Mouse (Mus musculus) right cerebral cortex, postnatal 14 days (tissue): ENCODE results near the gene Phf14.
"Not testable (repeated sequence)": the region's sequence is repeated elsewhere in the genome, so short reads cannot be mapped to it uniquely, and the experiment has no call there.

Experiments used
- DNase-seq: peaks from one replicate; pipeline ENCODE4 v3.0.0; 2022

The Phf14 gene

DNA sequence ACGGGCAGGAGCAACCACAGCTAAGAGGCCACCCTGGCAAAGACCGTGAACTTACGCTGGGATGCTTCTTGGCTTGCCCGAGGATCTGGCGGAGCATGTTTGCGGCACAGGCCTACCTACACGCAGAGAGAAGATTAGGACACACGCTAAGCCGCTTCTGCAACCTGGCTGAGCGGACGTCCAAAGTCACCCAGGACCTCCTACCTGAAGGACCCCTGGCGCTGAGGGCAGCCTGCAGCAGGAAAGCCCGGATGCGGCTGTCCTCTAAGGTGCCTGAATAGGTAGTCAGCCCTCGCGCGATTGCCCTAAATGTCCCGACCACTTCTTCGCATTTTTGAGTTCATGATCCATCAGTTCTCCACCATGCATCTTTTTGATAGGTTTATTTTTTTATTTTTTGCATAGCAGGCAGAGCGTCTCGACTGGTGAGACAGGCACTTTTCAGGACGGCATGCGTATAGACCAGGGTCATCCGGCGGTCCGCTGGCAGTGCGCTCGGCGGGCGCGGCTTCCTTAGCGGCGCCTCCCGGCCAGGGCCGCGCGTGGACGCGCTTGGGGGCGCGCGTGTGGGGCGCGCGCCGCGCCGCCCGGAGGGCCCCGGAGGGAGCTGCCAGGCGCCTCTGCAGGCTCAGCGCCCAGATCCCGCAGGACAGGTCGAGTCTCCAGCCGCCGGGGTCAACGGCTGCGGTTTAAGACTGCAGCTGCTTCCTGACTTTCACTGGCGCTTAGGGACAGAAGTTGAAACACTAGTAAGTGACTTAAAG is at the start of gene Phf14, which contains the start of gene Ndufa4:
Gene Phf14, plus strand, starts transcription at position 541 of the 764 bp plus-strand sequence.
Gene Ndufa4, minus strand, starts transcription at position 229 of the 764 bp plus-strand sequence.
- DNase-seq, result peak; percentile 86

DNA sequence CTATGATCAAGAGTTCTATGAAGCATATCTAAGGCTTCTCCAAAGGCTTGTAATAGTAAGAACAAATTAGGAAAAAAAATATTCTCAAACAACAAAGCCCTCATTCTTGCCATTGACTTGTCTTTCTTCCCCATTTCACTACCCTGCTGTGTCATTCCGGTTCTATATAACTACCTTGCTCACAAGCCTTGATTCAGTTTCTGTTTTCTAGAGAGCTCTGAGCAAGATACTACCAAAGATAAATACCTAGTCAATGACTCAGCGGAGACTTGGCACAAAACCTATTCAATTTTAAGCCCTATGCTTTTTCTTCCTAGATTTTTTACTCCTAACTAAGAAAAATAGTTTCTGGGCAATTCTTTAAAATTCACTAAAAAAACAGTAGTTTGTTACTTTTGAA is 32.2 kb upstream of the Phf14 start:
- not testable (repeated sequence) for DNase-seq

DNA sequence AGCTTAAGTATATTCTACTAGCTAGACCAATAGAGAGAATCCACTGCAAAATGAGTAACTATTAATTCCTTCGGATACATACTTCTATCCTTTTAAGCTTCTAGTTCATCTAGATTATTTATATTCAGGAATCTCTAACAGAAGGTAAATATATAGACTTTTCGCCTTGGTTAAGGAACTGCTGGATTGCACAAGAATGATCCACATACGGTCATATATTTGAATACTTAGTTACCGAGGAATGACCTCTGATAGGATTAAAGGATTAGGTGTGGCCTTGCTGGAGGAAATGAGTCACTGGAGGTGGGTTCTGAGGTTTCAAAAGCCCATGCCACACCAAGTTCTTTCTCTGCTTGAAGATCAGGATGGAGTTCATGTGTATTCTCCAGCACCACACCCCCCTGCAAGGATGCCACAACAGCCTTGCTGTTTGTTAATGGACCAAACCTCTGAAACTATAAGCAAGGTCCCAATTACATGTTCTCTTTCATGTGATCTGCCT is 6.7 kb upstream of the Phf14 start:
- no peak for DNase-seq

DNA sequence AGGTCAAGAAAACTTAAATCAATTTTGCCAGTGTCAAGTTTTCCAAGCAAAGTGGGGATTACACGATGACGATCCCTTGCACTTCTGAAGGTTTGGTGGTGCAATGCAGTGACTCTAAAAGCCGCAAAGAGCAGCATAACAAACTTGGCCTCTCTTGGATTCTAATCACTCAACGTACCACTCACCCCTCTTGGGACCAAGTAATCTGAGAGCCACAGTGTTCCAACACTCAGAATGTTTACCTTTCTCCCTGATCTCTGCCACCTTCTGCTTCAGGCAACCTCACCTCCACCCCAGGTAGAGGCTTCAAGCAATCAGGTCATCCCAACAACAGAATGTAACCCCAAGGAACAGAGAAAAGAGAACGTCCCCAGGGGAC is 730 bp upstream of the Phf14 start:
- DNase-seq, result no peak

DNA sequence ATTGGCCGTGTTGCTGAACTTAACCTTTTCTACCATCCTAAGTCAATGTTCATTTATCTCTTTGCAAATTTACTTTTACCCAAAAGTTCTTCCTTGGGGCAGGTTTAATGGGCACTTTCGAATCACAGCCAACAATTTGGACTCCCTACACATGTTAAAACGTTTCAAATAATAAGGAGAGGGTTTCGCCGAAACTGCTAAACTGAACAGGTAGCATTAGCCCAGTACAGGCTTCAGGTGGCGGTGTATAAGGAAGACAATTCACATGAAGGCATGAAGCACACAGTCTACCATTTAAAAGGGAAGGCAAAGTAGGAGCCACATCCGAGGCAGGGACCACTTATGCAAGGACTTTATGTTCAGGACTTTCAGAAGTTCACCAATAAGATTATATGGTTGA is 561 bp downstream of the Phf14 start:
- no peak for DNase-seq

DNA sequence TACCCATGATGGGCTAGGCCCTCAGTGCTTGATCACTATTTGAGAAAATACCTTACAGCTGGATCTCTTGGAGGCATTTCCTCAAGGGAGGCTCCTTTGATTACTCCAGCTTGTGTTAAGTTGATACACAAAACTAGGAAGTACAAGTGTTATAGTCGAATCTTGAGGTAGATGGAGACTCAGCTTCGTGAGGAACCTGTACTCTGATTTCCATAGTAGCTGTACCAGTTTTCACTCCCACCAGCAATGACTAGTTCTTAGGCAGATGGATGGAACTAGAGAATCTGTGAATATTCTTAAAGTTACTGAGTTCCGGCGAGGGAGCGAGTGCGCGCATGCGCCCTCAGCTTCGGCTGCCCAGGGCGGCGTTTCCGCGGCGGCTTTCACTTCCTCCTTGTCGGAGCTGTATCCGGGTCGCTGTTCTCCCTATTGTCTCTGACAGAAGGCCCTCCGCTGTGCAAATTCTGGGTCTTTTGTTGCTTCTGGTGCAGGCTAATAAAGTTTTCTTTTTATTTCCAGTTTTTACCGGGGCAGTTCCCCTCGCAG is 18.0 kb downstream of the Phf14 start:
- peak; percentile 91 for DNase-seq

DNA sequence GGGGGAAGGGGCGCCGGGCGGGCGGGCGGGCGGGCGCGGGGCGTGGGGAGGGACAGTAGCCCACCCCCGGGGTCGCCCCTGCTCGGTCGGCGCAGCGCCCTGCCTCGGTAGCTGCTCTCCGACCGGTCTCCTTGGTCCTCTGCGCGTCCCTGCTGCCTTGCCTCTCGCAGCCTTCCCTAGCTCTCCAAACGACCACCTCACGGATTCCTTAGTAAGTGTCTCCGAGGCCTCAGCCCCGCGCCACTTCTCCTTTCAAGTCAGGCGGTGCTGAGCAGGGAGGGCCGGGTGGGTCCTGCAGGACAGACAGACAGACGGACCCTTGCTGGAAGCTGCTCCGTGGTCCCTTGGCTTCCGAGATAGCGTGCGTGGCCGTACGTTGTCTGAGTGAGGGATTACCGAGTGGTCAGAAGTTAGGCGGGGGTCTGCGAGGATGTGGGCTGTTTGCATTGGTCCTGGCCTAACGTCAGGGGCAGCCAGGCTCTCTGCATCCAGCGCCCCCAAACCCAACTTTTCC is 18.5 kb downstream of the Phf14 start:
- DNase-seq, result peak; percentile 48

DNA sequence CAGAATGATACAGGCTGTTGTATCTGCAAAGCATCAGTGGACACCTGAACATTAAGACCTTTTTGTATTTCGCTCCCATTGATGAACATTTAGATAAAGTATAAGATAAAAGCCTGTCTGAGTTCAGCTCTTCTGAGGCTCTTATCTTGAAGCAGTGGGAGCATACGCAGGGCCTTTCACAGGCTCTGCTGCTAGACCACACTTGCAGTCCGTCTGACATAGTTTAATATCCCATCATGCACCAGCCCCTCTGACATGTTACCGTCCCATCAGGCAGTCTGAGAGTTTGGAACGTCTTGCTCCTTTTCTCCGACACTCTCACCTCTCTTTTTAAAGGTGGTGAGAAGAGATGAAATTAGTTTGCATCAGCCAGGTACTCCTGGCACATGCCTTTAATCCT is 19.9 kb downstream of the Phf14 start:
- DNase-seq, result no peak

DNA sequence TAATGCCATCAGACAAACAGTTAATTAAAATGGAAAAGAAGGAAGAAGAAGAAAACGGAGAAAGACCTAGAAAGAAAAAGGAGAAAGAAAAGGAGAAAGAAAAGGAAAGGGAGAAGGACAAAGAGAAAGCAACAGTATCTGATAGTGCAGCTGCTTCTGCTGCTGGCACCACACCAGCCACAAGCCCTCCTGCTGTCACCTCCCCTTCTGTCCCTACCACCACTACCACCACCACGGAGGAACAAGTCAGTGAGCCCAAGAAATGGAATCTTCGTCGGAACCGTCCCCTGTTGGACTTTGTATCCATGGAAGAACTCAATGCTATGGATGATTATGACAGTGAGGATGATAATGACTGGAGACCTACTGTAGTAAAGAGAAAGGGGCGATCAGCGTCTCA is 25.8 kb downstream of the Phf14 start:
- DNase-seq, result no peak

DNA sequence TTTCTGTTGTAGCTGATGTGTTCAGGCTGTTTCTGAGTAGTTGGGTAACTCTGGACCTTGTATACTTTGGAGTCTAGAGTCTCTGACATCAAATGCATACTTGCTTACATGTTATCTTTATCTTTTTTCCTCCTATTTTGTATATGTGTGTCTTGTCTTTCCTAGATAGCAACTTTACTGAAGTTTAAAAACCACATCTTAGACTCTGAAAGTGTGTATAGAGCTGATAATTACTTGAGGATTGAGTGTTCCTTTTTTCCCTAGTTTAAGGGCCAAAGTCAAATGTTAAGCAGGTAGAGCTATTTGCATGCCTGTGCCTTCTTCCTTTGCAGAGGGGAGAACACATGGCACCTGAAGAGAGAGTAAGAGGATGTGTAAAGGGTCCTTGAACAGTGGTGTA is 33.3 kb downstream of the Phf14 start:
- DNase-seq, result no peak

DNA sequence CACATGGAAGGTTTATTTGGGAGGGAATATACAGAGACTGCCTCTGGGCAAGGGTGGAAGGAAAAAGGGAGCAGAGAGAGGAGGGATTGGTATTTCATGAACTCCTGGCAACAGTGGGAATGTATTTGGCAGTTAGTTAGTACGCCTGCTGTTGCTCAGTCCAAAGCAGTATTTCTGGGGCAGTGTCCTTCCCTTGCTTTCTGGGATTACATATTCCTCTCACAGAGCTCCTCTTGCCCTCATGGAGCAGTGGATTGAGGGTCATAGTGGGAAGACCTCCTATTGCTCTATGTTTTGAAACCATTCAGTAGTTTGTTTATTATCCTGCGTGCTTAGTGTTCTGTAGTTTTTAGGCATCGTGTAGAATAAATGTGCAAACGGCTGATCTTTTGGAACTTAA is 34.5 kb downstream of the Phf14 start:
- DNase-seq, result no peak

DNA sequence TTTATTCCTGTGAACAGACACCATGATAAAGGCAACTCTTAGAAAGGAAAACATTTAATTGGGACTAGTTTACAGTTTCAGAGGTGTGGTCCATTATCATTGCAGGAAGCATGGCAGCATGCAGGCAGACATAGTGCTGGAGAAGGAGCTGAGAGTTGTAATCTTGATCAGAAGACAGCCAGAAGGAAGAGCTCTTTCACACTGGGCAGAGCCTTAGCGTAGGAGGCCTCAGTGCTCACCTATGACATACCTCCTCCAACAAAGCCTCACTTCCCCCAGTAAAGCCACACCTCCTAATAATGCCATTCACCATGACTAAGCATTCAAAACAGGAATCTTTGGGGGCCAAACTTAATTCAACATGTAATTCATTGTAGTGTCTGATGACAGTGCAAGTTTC is 40.5 kb downstream of the Phf14 start:
- no peak for DNase-seq

DNA sequence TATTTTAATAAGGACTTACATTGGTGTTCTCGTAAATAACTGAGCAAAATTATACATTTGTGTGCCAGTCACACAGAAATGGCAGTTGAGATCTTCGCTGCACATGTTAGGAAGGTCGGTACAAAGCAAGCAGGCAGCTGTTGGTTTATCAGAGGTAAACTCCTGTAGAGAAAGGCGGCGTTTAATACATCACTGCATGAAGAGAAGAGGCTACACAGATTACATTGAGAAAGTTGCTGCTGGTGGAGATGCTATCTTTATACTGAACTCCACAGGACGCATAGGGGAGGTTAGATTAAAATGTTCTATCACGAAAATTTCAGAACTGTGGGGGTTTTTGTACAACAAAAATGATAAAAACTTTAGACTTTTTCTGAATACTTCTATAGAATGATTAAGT is 52.6 kb downstream of the Phf14 start:
- DNase-seq, result no peak

DNA sequence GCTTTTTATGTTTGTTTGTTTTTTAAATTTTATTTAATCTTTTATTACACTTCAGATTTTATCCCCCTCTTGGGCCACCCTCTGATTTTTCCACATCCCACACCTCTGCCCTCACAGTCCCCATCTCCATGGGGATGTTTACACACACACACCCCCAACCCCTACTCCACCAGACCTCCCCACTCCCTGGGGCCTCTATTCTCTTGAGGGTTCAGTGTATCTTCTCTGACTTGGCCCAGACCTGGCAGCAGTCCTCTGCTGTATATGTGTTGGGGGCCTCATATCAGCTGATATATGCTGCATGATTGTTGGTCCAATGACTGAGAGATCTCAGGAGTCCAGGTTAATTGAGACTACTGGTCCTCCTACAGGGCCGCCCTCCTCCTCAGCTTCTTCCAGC is 86.2 kb downstream of the Phf14 start:
- no peak for DNase-seq

DNA sequence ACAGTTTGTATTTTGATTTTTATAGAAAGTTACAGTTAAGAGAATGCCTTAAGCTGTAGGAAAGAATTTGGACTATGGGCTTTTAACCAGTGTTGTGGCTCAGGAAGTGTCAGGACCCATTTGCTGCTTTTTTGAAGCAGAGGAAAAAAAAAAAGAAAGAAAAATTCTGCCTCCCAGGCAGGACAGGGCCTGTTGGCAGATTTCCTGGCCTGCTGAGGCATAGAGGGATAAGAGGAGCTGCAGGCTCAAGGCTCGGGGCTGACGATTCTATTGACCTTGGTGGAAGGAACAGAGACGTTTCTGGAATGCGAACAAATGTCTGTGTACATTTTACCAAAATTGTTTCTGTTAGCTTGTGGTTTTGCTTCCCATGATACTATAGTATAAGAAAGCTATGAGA is 91.0 kb downstream of the Phf14 start:
- no peak for DNase-seq

DNA sequence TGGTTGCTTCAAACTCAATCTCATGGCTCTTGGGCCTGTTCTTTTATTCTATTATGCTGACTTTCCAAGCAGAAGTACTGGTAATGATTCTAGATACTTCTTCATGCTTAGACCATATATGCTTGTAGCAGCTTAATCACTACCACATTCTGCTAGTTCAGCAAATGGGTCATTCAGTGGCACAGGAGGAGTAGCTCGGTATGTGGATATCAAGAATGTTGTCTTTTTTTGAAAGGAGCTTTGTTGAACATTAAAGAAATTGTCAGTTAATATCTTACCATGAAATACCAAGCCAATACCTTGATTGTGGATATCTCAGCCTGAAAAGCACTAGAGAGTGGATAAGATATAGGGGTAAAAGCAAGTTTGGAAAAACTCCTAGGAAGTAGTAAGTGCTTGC is 91.9 kb downstream of the Phf14 start:
- no peak for DNase-seq

DNA sequence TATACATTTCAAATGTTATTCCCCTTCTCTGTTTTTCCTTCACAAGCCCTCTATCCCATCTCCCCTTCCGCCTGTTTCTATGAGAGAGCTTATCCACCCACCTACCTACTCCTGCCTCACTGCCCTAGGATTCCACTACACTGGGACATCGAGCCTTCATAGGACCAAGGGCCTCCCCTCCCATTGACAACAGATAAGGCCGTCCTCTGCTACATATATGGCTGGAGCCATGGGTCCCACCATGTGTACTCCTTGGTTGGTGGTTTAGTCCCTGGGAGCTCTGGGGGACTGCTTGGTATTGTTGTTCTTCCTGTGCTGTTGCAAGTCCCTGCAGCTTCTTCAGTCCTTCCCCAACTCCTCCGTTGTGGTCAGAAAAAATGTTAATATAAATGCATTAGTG is 97.8 kb downstream of the Phf14 start:
- DNase-seq, result no peak

DNA sequence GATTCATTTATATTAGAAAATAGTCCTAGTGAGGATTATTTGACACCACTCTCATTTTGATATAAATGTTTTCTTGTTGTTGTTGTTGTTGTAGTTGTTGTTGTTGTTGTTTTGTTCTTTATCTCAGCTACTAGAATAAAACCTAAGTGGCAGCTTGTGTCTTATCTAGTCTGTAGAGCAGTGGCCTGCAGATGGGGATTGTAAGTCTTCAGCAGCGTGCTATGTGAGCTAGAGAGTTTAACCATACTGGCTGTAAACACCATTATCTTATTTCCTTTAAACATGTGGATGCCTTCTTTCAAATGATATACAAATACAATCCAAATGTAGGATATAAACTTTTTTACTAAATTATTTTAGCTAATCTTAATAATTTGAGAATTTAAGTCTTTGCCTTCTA is 98.4 kb downstream of the Phf14 start:
- no peak for DNase-seq

DNA sequence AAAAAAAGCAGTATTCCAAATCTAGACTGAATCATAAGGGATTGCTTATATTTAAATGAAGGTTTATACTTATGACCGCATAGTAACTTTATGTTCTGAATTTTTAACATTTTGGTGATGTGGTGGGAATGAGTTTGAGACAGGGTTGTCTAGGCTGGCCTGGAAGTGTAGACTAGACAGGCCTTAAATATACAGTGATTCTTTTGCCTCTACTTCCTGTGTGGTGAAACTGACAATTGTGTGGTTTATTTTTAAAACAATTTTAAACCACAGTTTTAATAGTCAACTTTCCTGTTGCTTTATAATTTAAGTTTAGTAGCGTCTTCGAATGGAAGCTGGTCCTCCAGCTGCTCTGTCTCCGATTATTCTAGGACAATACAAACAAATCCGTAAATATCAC is 104.5 kb downstream of the Phf14 start:
- DNase-seq, result no peak

DNA sequence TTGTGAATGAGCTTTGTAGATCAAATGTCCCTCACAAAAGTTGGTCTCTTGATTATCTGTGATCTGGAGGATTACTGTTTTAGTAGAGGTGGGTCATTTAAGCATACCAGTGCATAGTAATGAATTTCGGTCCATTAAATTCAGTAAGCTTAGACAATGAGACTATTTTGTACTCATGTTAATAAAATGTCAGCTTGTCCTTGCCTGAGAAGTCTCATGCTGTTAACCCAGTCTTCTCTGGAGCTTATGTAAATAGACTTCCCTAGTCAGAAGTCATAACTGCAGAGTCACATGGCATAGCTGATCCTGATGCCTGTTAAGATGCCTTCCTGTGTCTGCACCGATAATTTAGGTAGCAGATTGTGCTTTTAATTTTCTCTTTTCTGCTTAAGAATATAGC is 106.4 kb downstream of the Phf14 start:
- DNase-seq, result no peak

DNA sequence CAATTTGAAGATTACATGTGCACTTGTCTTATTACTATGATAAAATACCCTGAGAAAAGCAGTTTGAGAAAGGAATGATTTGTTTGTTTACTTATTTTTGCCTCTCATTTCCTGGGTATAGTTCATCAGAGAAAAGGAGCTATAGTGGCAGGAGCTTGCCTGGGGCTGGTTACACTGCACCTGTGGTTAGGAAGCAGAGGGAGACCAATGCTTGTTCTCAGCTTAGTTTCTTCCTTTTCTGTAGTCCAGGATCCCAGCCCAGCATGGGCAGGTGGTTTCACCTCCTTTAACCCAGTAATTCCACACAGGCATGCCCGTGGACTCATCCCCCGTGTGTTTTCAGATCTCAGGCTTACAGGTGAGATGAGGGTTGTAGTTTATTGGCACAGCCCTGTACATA is 107.1 kb downstream of the Phf14 start:
- DNase-seq, result no peak

DNA sequence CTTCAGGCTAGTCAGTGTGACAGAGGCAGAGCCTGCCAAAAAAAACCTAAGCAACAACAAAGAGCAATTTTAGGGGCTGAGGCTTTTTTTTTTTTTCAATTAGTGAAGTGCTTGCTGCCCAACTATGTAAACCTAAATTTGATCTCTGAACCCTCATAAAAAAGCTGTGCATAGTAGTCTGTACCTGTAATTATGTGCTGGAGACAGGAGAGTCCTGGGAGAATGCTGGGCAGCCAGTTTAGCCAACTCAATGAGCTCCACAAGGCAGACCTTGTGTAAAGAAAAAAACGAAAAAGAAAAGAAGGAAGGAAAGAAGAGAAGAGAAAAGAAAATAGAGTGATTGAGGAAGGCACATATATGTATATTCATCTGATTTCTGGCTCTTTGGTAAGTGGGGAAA is 112.1 kb downstream of the Phf14 start:
- no peak for DNase-seq

DNA sequence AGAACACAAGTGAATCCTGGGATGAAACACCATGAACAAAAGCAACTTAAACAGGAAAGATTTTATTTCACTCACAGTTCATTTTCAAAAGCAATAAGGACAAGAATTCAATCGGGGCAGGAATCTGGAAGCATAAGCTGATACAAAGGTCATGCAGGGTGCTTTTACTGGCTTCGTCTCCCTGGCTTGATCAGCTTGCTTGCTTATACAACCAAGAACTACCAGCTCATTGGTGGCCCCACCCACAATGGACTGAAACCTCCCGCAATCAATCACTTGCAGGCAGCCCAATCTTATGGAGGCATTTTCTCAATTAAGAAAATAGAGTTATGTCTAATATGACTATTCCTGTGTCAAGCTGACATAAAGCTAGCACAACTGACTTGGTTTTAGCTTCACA is 112.5 kb downstream of the Phf14 start:
- DNase-seq, result no peak

DNA sequence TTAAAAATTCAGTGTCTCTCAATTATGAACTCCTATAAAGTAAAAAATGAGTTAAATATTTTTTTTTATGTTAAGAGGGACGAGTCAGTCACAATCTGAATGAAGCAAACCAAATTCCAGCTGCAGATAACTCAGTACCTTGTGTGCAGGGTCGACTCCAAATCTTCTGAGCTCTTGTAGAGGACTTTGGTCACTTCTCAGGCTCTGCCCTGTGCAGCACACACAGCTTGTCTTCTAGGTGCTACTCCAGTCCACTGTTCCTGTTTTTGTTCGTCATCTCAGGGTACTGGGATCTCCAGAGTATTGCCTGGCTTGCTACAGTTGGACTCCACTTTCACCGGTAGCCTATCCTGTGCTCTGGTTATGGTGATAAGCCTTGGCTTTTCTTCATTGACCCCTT is 113.1 kb downstream of the Phf14 start:
- no peak for DNase-seq

DNA sequence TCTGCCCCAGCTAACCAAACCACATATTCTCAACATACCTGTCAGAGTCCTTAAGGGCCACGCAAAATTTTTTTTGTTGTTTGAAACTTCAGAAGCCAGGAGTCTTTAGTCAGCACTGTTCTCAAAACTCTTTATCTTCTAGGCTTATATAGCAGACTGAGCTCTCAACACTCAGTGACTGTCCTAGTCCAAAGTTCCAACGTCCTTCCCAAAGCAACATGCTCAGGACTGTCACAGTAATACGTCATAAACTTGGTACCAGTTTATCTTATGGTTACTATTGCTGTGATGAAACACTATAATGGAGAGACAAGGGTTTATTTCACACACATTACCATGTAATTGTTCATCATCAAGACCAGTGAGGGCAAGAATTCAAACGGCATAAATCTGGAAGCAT is 113.9 kb downstream of the Phf14 start:
- DNase-seq, result no peak
